Mouse (Mus musculus): ENCODE measurements around the gene Mrpl19. TPM values are rescaled to one million over a fixed set of nuclear protein-coding genes. Genes with fewer than 3 reads are reported as not detected.

Gene Mrpl19
- total RNA-seq, 1 experiment, result 28.2 TPM

DNA sequence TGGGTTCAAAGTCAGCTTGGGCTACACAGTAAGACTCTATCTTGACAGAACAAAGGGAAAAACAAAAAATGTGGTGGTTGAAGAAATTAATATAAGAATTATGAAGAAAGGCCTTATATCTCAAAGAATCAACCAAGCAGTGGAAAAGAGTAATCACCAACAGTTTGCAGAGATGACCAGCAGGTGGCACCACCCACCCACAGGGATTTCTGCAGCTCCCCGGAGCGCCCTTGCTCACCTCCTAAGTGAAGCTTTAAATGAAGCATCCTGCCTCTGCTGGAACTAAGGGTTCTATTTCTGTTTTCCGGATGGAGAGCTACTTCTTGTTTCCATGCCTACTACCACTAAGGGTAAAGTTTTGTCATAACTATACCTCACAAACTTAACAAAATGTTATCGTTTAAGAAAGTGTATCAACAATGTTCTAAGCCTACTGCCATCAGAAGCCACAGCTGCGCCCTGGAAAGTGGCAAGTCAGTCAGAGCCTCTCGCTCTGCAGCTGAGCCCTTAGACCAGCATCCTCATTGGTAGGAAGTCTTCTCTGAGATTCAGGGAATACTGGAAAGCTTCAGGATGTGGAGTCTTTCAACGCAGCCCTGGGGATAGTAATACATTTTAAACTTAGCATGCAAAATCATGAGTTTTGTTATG, 10.3 kb upstream of the Mrpl19 start:
- TF ChIP-seq ZNF384 (IDR thresholded peaks at IDR 0.05; ENCODE audit: low read depth, low read length) (no peak), CHD2 (IDR thresholded peaks at IDR 0.05; ENCODE audit: low read depth, low read length) (no peak), MAFK (IDR thresholded peaks at IDR 0.05; ENCODE audit: insufficient read depth, low read depth, low read length) (no peak), HCFC1 (IDR thresholded peaks at IDR 0.05; ENCODE audit: borderline replicate concordance, insufficient read depth, low read length) (no peak), ZC3H11A (IDR thresholded peaks at IDR 0.05; ENCODE audit: borderline replicate concordance, low read depth, low read length) (peak; percentile 78)
- in situ Hi-C loops (cut with MboI; ENCODE audit: low sequenced_read_pairs in 2 of 2, unreplicated experiment in 2 of 2), result loop anchor here (25.0 kb wide), 2 partner anchors 411 to 911 kb away; no protein-coding TSS in a partner anchor
- Histone ChIP-seq H3K36me3 (ENCODE audit: control insufficient read depth, insufficient read depth, low read length, poor library complexity, severe bottlenecking) (no peaks in the 10 kb centered on the region), H3K9ac (ENCODE audit: insufficient read depth, low read depth, low read length, poor library complexity, severe bottlenecking) (no peak overlapping the region), H3K27ac (ENCODE audit: insufficient read depth, low read depth, low read length, poor library complexity, severe bottlenecking) (no peak overlapping the region), H3K9me3 (ENCODE audit: control insufficient read depth, insufficient read depth, low read depth, low read length) (no peaks in the 10 kb centered on the region), H3K4me3 (ENCODE audit: insufficient read depth in 1 of 2, low read depth in 1 of 2, low read length in 2 of 2, poor library complexity in 1 of 2, severe bottlenecking in 1 of 2) (no peak overlapping the region), H3K4me1 (ENCODE audit: control insufficient read depth in 2 of 2, insufficient read depth in 2 of 2, low read length in 2 of 2, poor library complexity in 1 of 2) (no peaks in the 10 kb centered on the region)
- peak; percentile 38 for DNase-seq (ENCODE audit: low read depth, low spot score)

DNA sequence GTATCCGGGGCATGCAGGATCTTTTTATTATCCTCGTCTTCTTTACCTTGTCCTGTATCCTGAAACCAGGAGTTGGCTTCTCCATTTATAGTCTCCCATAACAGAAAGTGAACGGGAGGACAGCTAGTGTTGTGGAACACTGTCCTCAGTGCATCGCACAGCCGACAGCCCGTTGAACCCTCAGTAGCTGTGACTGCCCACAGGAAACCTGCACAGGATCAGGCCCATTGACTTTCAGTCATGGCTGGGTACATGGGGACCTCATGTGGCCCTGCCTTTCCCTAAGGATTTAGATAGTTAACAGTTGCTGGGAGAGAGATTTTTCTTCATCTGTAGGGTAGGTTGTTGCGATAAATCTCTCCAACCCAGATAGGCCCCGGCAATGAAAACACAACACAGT, 6.8 kb upstream of the Mrpl19 start:
- Histone ChIP-seq H3K4me1 (ENCODE audit: control insufficient read depth in 2 of 2, insufficient read depth in 2 of 2, low read length in 2 of 2, poor library complexity in 1 of 2) (no peaks in the 10 kb centered on the region), H3K27ac (ENCODE audit: insufficient read depth, low read depth, low read length, poor library complexity, severe bottlenecking) (no peak overlapping the region), H3K36me3 (ENCODE audit: control insufficient read depth, insufficient read depth, low read length, poor library complexity, severe bottlenecking) (no peaks in the 10 kb centered on the region), H3K4me3 (ENCODE audit: insufficient read depth in 1 of 2, low read depth in 1 of 2, low read length in 2 of 2, poor library complexity in 1 of 2, severe bottlenecking in 1 of 2) (no peak overlapping the region), H3K9ac (ENCODE audit: insufficient read depth, low read depth, low read length, poor library complexity, severe bottlenecking) (no peak overlapping the region), H3K9me3 (ENCODE audit: control insufficient read depth, insufficient read depth, low read depth, low read length) (no peaks in the 10 kb centered on the region)
- DNase-seq (ENCODE audit: low read depth, low spot score), result no peak
- TF ChIP-seq MAFK (IDR thresholded peaks at IDR 0.05; ENCODE audit: insufficient read depth, low read depth, low read length) (no peak), CHD2 (IDR thresholded peaks at IDR 0.05; ENCODE audit: low read depth, low read length) (no peak), ZC3H11A (IDR thresholded peaks at IDR 0.05; ENCODE audit: borderline replicate concordance, low read depth, low read length) (no peak), HCFC1 (IDR thresholded peaks at IDR 0.05; ENCODE audit: borderline replicate concordance, insufficient read depth, low read length) (no peak), ZNF384 (IDR thresholded peaks at IDR 0.05; ENCODE audit: low read depth, low read length) (no peak)
- in situ Hi-C loops (cut with MboI; ENCODE audit: low sequenced_read_pairs in 2 of 2, unreplicated experiment in 2 of 2), result no loop called here

- in situ Hi-C loops (cut with MboI; ENCODE audit: low sequenced_read_pairs in 2 of 2, unreplicated experiment in 2 of 2), result no loop called here
- no peak for TF ChIP-seq ZNF384 (IDR thresholded peaks at IDR 0.05; ENCODE audit: low read depth, low read length)
- TF ChIP-seq CHD2 (IDR thresholded peaks at IDR 0.05; ENCODE audit: low read depth, low read length), result no peak
- no peak for TF ChIP-seq ZC3H11A (IDR thresholded peaks at IDR 0.05; ENCODE audit: borderline replicate concordance, low read depth, low read length)
- TF ChIP-seq HCFC1 (IDR thresholded peaks at IDR 0.05; ENCODE audit: borderline replicate concordance, insufficient read depth, low read length), result no peak
- no peak for TF ChIP-seq MAFK (IDR thresholded peaks at IDR 0.05; ENCODE audit: insufficient read depth, low read depth, low read length)
Observed at GRCm38 (mm10) chr6:81971196-81971595, 5.4 kb upstream of the Mrpl19 start.

GRCm38 (mm10) chr6:81966068-81966544, 348 bp upstream of the Mrpl19 start:
- no peaks in the 10 kb centered on the region for H3K4me1 ChIP-seq (ENCODE audit: control insufficient read depth in 2 of 2, insufficient read depth in 2 of 2, low read length in 2 of 2, poor library complexity in 1 of 2)
- H3K36me3 ChIP-seq (ENCODE audit: control insufficient read depth, insufficient read depth, low read length, poor library complexity, severe bottlenecking), result peaks cover 2% of the 10 kb centered on the region
- no peak overlapping the region for H3K9ac ChIP-seq (ENCODE audit: insufficient read depth, low read depth, low read length, poor library complexity, severe bottlenecking)
- no peak for DNase-seq (ENCODE audit: low read depth, low spot score)
- TF ChIP-seq CHD2 (IDR thresholded peaks at IDR 0.05; ENCODE audit: low read depth, low read length) (no peak), ZC3H11A (IDR thresholded peaks at IDR 0.05; ENCODE audit: borderline replicate concordance, low read depth, low read length) (no peak), MAFK (IDR thresholded peaks at IDR 0.05; ENCODE audit: insufficient read depth, low read depth, low read length) (no peak), HCFC1 (IDR thresholded peaks at IDR 0.05; ENCODE audit: borderline replicate concordance, insufficient read depth, low read length) (no peak), ZNF384 (IDR thresholded peaks at IDR 0.05; ENCODE audit: low read depth, low read length) (no peak)
- no peak overlapping the region for H3K27ac ChIP-seq (ENCODE audit: insufficient read depth, low read depth, low read length, poor library complexity, severe bottlenecking)
- H3K9me3 ChIP-seq (ENCODE audit: control insufficient read depth, insufficient read depth, low read depth, low read length), result no peaks in the 10 kb centered on the region
- in situ Hi-C loops (cut with MboI; ENCODE audit: low sequenced_read_pairs in 2 of 2, unreplicated experiment in 2 of 2), result no loop called here
- H3K4me3 ChIP-seq (ENCODE audit: insufficient read depth in 1 of 2, low read depth in 1 of 2, low read length in 2 of 2, poor library complexity in 1 of 2, severe bottlenecking in 1 of 2), result peak overlapping the region; percentile 85 to 99

More at GRCm38 (mm10) chr6:81971196-81971595, 5.4 kb upstream of the Mrpl19 start:
- H3K36me3 ChIP-seq (ENCODE audit: control insufficient read depth, insufficient read depth, low read length, poor library complexity, severe bottlenecking), result no peaks in the 10 kb centered on the region
- H3K4me1 ChIP-seq (ENCODE audit: control insufficient read depth in 2 of 2, insufficient read depth in 2 of 2, low read length in 2 of 2, poor library complexity in 1 of 2), result no peaks in the 10 kb centered on the region
- DNase-seq (ENCODE audit: low read depth, low spot score), result no peak
- H3K4me3 ChIP-seq (ENCODE audit: insufficient read depth in 1 of 2, low read depth in 1 of 2, low read length in 2 of 2, poor library complexity in 1 of 2, severe bottlenecking in 1 of 2), result no peak overlapping the region
- no peak overlapping the region for H3K9ac ChIP-seq (ENCODE audit: insufficient read depth, low read depth, low read length, poor library complexity, severe bottlenecking)
- no peak overlapping the region for H3K27ac ChIP-seq (ENCODE audit: insufficient read depth, low read depth, low read length, poor library complexity, severe bottlenecking)
- H3K9me3 ChIP-seq (ENCODE audit: control insufficient read depth, insufficient read depth, low read depth, low read length), result no peaks in the 10 kb centered on the region
